Mouse (Mus musculus) liver, adult (tissue): ENCODE data around the gene Msi2.

ENCODE experiments used
- GATA4 ChIP-seq: IDR thresholded peaks from 2 replicates; pipeline ENCODE4 v1.6.1; 2014; ENCODE audit warnings: mild to moderate bottlenecking, low read length; ENCODE audit not compliant: insufficient replicate concordance

Gene Msi2

DNA sequence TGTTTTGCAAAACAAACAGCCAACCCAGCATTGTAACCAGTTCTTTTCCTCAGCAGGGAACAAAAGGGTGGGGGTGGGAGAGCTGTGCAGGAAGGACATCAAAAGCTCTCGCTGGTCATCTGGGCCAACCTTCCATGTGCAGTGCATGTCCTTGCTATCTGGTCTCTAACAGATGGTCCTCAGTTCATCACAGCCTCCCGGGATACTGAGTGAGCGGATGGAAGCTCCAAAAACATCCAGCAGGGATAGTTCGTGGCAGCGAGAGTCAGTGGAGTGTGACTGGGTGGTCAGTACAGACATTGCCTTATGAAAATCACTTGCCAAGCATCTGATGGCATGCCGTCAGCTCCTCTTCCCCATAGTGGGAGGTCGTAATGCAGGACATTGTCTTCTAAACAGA is 153.5 kb downstream of the Msi2 start:
- no peak for TF ChIP-seq GATA4

- TF ChIP-seq GATA4: no peak
These were observed 153.9 kb downstream of the Msi2 start for GRCm38 (mm10) chr11:88564363-88564762.

GRCm38 (mm10) chr11:88561191-88561590 is 157.1 kb downstream of the Msi2 start:
- TF ChIP-seq GATA4: no peak; the same call in 1 of the 2 replicates

GRCm38 (mm10) chr11:88560634-88561033 is 157.7 kb downstream of the Msi2 start:
- no peak for TF ChIP-seq GATA4

DNA sequence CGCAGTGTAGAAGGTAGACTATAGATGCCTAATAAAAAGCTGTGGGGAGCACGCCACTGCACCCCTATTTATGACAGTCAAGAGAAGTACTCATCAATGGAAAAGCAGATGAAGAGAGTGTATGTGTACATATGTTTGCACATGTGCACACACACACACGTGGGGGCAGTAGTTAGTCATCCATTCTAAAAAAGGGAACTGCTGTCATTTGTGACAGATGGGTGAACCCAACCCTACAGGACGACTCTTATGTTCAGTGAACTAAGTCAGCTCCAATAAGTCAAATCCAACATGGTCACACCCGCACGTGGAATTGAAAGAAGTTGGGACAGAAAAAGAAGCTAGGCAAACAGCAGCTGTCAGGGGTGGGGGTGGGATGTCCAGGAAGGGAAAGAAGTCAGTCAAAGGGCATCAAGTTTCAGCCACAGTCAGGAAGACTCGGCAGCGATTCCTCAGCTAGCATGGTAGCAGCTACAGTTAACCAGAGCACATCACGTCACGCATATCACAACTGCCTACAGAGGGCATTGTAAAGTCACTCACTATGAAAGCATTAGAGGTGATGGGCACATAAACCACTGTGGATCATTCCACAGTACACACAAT is 158.8 kb downstream of the Msi2 start:
- TF ChIP-seq GATA4: no peak

DNA sequence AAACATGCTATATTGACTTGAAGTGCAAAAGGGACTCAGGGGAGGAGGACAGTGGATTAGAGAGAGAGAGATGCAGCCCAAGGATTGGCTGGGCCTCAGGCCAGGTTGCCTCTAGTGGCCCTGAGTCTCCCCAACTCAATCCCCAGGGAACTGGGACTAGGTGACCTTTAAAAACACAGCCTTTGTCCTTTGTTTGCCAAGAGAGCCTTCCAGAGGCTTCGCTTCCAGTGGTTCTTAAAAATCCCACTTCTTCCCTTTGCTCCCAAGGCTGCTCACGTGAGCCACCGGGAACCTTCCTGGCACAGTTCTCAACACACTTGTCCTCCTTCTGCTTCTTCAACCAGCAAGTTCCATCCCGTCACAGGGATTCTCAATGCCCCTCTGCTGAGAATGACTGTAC is 159.6 kb downstream of the Msi2 start:
- TF ChIP-seq GATA4: no peak

DNA sequence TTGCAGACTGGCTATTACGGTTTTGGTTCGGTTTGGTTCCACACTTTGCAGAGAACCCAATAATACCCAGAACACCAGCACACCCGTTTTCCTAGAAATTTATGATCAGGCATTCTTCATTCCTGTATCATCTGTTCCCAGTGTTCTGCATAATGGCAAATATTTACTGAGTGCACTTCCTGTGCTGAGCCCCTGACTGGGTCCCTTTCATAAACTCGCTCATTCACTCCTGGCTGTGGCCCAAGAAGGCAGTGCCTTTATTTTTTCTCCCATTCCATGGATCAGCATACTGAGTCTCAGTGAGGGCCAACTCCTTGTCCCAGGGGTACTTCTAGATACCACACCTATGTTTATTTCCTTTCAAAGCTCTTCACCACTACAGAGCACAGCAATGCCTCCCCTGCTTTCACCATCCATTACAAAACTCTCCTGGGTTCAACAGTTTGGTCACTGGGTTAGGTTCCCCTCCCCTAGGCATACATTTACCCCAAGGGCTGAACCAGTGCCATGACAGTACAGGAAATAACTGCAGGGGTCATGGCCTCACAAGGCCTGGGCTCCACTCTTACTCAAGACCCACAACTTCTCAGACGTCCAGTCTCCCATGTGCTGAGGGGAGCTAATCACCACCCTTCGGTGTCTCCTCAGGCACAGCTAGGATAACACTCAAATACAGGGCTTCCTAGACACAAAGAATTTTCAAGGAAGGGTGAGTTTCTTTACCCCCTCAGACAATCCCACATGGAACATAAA is 160.3 kb downstream of the Msi2 start:
- TF ChIP-seq GATA4: no peak

DNA sequence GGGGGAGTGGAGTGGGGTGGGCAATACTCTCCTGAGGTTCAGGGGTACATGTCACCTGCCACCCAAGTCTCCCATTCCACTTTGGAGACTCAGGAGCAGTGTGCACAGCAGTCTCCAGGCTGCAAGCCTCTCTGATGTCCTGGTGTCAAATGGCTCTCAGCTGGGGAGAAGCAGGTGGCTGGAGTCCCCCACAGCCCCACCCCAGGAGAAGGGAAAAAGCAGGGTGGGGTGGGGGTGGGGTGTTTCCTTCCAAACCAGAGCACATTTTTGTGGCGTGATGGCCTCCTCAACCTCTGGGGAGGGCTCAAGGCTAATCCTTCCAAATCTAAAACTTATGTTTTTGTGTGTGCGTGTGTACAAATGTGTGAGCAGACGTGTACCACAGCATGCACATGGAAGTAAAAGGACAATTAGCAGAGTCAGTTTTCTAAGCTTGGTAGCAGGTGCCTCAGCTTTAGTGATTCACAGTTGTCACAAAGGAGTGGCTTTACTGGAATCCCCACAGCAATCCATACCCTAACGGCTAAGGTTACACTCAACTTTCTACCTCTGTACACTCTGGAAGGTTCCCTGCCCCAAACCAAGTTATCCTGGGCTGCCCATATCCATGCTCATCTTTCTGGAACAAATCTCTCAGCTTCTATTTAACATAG is 161.1 kb downstream of the Msi2 start:
- TF ChIP-seq GATA4: no peak

GRCm38 (mm10) chr11:88555902-88556549 is 162.3 kb downstream of the Msi2 start:
- no peak for TF ChIP-seq GATA4

DNA sequence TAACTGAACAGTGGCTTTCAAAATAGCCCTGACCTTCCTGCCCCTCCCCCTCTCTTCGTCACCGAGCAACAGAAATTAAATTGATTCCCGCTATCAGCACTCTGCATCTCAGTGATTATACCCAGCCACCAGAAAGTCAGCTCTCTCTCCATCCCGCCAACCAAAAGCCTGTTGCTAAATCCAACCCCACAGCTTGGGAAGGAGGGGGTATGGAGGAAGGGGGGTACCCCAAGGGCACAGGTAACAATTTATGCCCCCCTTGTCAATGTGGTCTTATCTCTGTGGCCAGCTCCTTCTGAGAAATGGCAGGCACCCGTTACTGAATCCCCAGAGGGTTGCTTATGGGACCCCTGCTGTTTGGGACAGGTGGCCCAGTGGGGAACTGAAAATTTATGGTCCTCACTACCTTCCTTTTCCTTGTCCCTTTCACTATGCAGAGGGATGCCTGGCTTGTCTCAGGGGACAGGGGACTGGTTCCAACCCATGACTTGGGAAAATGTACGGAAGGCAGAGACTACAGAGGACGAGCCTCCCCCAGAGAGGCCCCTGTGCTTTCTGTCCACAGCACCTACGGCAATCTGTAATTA is 163.0 kb downstream of the Msi2 start:
- no peak for TF ChIP-seq GATA4

DNA sequence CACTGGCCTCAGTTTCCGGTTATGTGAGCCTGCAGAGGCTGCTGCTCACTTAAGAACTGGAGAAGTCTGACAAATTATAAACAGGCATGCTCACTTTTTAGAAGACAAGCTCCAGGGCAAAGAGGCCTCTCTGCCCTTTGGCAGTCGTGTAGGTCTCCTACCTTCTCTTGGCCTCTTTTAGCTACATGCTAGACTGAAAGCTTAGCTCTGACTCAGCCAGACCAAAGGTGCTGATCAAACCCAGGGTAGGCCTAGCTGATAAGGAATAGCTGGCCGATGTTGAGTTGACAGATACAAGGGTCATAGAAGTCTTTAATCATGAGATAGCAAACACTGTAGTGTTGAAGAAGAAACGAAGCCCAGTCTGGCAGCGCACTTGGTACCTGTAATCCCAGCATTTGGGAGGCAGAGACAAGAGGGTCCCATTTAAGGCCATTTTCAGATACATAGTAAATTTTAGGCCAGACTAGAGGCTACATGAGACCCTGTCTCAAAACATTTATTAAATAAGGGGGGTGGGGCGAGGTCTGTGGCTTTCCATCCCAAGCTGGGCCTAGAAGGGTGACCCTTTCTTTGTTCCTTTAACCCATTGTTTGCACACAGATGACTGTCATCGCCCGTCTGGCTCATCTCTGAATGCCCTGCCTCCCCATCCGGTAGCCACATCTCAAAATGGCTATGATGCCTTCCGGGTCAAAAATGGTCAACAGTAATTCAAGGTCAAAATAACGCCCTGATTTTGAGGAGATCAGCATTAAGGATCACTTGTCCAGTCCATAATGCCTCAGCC is 164.6 kb downstream of the Msi2 start:
- TF ChIP-seq GATA4: peak; percentile 57; the same call in 1 of the 2 replicates

DNA sequence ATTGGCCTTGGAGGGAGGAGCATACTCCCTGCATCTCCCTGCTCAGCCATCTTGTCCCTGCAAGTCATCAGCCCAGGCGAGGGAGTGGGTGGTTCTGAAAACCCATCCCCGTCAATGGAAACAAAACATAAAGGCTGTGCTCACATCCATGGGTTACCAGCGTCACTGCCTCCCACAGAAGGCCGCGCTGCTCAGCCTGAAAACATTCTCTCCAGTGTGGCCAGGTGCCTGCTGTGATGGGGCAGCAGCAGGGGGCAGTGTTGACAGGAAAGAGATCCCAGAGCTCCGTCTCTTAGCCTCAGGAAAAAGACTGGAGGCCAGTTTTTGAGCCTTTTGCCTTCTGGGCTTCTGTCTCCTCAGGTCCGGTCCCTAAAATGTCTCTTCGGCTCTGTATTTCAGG is 165.3 kb downstream of the Msi2 start:
- no peak for TF ChIP-seq GATA4

GRCm38 (mm10) chr11:88552385-88552784 is 165.9 kb downstream of the Msi2 start:
- no peak for TF ChIP-seq GATA4

DNA sequence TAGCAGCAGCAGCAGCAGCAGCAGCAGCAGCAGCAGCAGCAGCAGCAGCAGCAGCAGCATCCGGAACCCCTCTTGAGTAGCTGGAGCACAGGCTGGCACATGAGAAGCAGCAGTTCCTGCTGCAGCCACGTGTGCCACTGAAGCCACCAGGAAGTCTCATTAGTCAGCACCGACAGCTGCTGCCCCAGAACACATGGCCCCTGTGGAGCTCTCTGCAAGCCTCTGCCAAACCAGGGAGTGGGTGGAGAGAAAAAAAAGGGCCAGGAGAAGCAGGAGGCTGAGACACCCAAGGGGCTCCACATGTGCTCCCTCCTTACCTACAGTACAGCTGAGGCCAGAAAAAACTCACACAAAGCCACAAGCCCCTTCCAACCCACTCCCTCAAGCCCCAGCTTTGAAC is 167.3 kb downstream of the Msi2 start:
- TF ChIP-seq GATA4: no peak
